Mouse (Mus musculus): Measurements from ENCODE around the gene Ghr. TPM values are rescaled to one million over a fixed set of nuclear protein-coding genes. Genes with fewer than 3 reads are reported as not detected.

The Ghr gene
- total RNA-seq, 1 experiment from 2014 or later = 1.0 TPM

- no peak for ATAC-seq (replicated peaks; ENCODE audit: low read depth, poor library complexity, severe bottlenecking)
These were observed 127.7 kb downstream of the Ghr start for GRCm38 (mm10) chr15:3455572-3455971.

DNA sequence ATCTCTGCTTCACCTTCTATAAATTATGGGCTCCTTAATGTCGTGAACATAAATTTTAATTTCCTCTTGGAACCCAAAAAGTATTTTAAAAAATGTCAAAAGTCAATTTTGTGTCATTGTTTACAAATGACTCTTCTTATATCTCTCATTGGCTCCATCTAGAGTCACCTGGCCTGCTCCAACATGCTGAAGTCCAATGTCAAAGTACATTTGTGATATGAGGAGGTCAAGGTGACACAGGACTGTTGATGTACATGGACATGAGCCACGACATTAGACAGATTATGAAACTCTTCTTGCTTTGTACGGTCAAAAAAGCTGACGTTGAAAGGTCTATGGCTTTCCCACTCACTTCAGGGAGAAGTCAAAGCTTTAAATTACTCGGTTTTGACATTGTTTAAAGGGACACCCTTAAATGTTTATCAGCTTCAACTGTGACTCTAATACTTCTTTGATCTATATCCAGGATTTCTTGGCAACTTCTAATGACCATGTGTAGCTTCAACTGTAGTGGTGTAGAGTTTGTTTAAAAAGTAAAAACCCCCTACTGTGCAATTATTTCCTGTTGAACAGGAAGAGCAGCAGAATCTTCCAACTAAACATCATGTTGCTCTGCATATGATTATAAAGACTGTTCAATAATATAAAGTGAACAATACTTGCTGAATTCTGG lies 131.1 kb downstream of the Ghr start:
- ATAC-seq (replicated peaks; ENCODE audit: low read depth, poor library complexity, severe bottlenecking) = no peak

DNA sequence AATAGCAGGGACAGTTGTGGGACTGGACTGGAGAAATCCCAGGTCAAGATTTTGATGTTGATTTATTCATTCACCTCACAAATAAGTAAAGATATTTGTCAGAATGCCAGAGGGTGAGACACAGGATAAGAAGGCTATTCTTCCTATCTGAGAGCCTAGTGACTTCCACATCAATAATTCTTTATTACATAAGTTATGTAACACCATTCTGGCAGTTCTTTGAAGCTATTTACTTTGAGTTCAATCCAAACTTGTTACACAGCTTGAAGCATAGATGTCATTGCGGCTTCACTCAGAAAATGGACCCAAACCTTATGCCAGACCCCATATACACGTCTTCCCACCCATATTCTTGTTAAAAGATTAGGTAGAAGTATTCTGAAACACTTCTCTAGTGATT lies 133.7 kb downstream of the Ghr start:
- ATAC-seq (replicated peaks; ENCODE audit: low read depth, poor library complexity, severe bottlenecking) = no peak

DNA sequence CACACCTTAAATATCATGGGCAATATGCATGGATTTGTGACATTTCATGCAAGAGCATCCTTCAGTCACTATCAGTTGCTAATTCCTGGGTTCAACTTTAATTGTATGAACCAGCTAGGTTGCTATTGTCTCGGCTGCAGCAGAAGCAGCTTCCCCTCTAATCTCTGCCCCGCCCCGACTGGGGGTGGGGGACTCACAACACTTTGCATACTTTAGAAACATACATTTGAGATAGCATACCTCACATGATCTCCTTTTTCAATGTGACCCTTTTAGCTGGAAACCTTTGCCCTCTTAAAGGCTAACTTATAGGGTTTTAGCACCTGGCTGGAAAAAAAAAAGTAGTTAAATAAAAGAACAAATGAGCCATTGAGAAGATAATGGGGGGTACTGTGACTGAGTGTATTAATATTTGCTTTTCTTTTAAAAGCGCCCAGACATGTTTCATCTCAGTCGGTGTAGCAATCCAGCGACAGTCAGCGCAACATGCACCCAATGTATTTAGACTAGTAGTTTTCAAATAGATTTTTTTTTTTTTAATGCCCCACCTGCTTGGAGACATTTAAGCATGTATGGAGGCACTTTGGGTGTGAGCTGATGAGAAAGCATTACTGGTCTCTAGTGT lies 137.9 kb downstream of the Ghr start:
- ATAC-seq (replicated peaks; ENCODE audit: low read depth, poor library complexity, severe bottlenecking) = no peak

- ATAC-seq (replicated peaks; ENCODE audit: low read depth, poor library complexity, severe bottlenecking) = no peak
These were observed 138.8 kb downstream of the Ghr start for GRCm38 (mm10) chr15:3444448-3445020.

GRCm38 (mm10) chr15:3441506-3442286 lies 141.6 kb downstream of the Ghr start:
- peak; percentile 72; the same call in 1 of the 2 replicates for ATAC-seq (replicated peaks; ENCODE audit: low read depth, poor library complexity, severe bottlenecking)

DNA sequence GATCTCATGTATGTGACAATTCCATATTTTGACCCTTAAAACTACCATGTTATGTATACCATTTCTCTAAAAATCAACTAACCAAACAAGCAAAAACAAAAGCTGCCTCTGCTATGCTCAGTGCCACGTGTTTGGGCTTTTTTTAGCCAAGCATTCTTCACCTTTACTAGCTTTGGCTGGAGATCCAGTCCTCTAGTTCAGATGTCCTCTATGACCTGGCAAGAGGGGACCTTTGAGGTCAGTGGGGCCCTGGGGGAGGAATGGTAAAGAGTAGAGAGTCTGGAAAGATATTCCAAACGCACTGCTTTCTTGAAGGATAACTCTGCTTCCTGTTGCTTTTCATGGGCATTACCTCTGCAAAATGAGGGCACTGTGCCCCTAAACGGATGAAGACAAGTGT lies 145.9 kb downstream of the Ghr start:
- ATAC-seq (replicated peaks; ENCODE audit: low read depth, poor library complexity, severe bottlenecking) = no peak

DNA sequence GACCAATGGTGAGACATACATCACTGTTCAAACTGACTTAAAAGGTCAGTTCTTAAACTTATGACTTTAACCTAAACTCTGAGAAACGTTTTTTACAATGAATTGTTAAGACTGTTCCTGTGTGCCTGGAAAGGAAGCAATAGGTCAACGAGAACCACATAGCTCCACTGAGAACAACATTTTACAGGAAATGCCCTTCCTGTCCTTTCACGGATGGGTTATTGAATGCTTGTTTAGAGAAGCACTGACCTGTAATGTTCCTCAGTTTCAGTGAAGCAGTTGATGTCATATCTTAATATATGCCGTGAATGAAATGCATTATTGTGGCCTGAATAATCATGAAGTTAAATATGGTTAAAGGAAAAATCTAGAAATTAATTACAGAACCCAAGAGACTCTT lies 147.7 kb downstream of the Ghr start:
- no peak for ATAC-seq (replicated peaks; ENCODE audit: low read depth, poor library complexity, severe bottlenecking)

DNA sequence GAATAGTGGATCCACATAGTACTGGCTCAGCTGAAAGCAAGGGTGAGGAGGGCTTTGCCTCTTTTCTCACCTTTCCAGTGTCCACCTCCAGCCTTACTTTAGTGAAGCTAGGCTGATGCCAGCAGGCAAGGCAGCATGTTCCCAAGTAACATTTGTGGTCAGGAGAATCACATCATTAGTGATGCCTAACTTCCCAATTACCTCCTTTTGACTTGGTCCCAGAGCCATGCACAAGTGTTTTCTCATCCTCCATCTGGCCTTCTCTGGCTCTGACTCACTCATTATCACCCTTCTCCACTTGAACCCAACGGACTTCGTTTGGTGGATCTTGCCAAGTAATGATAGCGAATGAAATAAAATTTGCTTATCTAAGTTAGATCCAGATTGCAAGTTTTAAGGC lies 148.8 kb downstream of the Ghr start:
- ATAC-seq (replicated peaks; ENCODE audit: low read depth, poor library complexity, severe bottlenecking) = no peak

GRCm38 (mm10) chr15:3433281-3433680 lies 150.0 kb downstream of the Ghr start:
- peak; percentile 85 for ATAC-seq (replicated peaks; ENCODE audit: low read depth, poor library complexity, severe bottlenecking)

- ATAC-seq (replicated peaks; ENCODE audit: low read depth, poor library complexity, severe bottlenecking) = no peak
These were observed 150.5 kb downstream of the Ghr start for GRCm38 (mm10) chr15:3432823-3433222.

DNA sequence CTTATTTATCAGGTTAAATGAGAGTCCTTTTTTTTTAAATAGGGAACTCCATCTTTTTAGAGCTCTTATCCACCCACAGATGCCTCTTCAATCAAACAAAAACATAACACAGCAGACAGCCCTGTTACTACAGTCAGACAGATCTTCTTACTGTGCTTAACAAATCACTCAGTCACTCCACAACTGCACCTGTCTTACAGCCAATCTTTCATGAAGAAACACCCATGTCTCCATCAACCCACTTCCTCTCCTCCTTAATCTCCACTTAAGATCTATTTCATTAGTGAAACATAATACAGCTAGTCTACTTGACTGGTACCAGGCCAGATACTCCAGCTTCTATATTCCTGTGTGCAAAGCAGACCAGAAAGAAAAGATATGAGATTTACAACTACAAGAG lies 153.9 kb downstream of the Ghr start:
- no peak for ATAC-seq (replicated peaks; ENCODE audit: low read depth, poor library complexity, severe bottlenecking)

GRCm38 (mm10) chr15:3429001-3429400 lies 154.3 kb downstream of the Ghr start:
- ATAC-seq (replicated peaks; ENCODE audit: low read depth, poor library complexity, severe bottlenecking) = no peak

DNA sequence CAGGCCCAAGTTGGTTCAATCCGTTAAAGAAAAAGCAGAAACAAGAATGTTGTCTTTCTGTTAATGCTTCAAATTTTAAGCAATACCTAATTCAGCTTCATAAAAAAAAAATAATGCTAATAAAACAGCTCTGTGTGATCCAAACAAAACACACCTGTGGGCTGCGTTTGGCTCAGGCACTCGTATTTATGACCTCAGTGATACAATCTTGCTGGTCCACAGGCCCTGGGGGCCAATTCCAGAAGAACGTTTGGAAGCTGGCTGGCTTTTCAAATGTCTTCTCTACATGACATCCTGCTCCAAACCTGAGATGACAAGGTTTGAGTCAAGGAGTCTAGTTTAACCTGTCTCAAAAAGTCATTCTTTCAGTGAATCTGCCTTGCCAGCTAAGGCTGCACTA lies 156.9 kb downstream of the Ghr start:
- ATAC-seq (replicated peaks; ENCODE audit: low read depth, poor library complexity, severe bottlenecking) = no peak

- no peak for ATAC-seq (replicated peaks; ENCODE audit: low read depth, poor library complexity, severe bottlenecking)
These were observed 160.1 kb downstream of the Ghr start for GRCm38 (mm10) chr15:3423177-3423576.

DNA sequence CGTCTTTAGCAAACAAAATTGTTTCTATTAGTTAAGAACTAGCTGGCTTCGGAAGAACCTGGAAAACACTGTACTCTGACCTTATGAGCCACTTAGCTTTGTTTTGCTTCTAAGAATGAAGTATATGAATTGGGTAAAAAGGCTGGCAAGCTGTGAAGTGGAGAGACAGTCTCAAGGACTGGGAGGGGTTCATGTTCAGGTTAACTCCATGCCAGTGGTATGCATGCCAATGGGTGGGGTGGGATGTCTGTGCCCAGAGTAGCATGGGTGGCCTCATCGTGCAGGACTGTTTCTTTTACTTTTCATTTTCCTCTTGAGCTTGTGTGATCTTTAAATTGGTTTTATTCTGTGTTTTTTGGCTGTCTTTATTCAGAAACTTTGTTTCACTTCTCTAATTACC lies 165.6 kb downstream of the Ghr start:
- no peak for ATAC-seq (replicated peaks; ENCODE audit: low read depth, poor library complexity, severe bottlenecking)

GRCm38 (mm10) chr15:3413103-3413502 lies 170.2 kb downstream of the Ghr start:
- no peak for ATAC-seq (replicated peaks; ENCODE audit: low read depth, poor library complexity, severe bottlenecking)

DNA sequence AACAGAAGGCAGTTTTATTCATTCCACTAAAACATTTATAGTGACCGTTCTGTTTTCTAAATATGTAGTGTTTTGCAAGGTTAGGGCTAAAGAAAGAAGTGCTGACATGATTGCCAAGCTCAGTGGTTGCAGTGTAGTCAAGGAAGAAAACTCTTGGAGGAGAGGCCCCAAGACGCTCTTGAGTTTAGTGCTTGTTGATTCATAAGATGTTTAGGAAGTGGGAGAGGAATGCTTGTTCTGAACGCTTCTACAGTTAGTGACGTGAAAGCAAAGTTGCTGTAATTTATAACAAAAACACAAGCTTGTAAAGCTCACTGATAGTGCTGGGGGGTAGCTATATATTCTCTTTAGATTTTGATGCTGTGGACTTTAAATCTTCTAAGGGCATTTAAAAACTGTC lies 174.8 kb downstream of the Ghr start:
- ATAC-seq (replicated peaks; ENCODE audit: low read depth, poor library complexity, severe bottlenecking) = no peak

DNA sequence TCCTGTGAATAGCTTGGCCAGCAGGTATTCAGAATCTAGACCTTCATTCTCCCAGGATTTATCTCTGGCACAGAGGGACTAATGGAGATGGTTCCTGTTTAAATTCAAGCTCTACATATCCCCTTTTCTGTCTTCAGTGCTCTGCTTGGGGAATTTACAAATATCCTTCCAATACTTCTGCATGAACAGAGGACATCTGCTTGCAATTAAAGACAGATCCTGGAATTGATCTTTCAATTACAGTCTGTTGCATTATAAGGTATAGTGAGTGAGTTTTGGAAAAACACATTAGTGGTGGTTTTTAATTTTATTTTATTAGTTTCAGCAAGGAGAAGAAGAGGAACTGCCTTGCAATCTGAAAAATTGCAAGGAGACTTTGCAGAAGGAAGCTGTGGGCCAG lies 184.1 kb downstream of the Ghr start:
- ATAC-seq (replicated peaks; ENCODE audit: low read depth, poor library complexity, severe bottlenecking) = no peak

GRCm38 (mm10) chr15:3397369-3398100 lies 185.8 kb downstream of the Ghr start:
- no peak for ATAC-seq (replicated peaks; ENCODE audit: low read depth, poor library complexity, severe bottlenecking)
